Mouse (Mus musculus) neural tube, embryonic 12.5 days (tissue): ENCODE measurements around the gene Hsd11b2. TPM values are rescaled to one million over a fixed set of nuclear protein-coding genes. Genes with fewer than 3 reads are reported as not detected.

Experiments used
- ATAC-seq: fragments of 200-750 bp; cut with Nextera tagmentation; 2 replicates; pipeline ENCODE4 v1.8.0; 2017; ENCODE audit warnings: low read depth, mild to moderate bottlenecking, moderate TSS enrichment, moderate library complexity; ENCODE audit not compliant: low FRiP score
- H3K27ac ChIP-seq: fragments of 300-500 bp; sonication (generic); 2 replicates; pipeline ENCODE4 v1.5.1; 2016
- H3K27me3 ChIP-seq: fragments of 300-500 bp; sonication (generic); replicated peaks from 2 replicates; pipeline ENCODE4 v1.6.1; 2016; ENCODE audit warnings: mild to moderate bottlenecking
- H3K36me3 ChIP-seq: fragments of 300-500 bp; sonication (generic); 2 replicates; pipeline ENCODE4 v1.6.1; 2016; ENCODE audit warnings: mild to moderate bottlenecking
- H3K4me1 ChIP-seq: fragments of 300-500 bp; sonication (generic); 2 replicates; pipeline ENCODE4 v1.6.1; 2016
- H3K4me2 ChIP-seq: fragments of 300-500 bp; sonication (generic); replicated peaks from 2 replicates; pipeline ENCODE4 v1.6.1; 2016; ENCODE audit warnings: mild to moderate bottlenecking
- H3K4me3 ChIP-seq: fragments of 300-500 bp; sonication (generic); 2 replicates; pipeline ENCODE4 v1.5.1; 2016
- H3K9ac ChIP-seq: fragments of 300-500 bp; sonication (generic); 2 replicates; pipeline ENCODE4 v1.6.1; 2016; ENCODE audit warnings: mild to moderate bottlenecking
- H3K9me3 ChIP-seq: fragments of 300-500 bp; sonication (generic); 2 replicates; pipeline ENCODE4 v1.6.1; 2016; ENCODE audit warnings: mild to moderate bottlenecking
- WGBS: fragments of 180-500 bp; shearing (Covaris S2); methylation state at CpG from one replicate; pipeline ENCODE4 v1.1.7; 2016; 5-methylcytosine and 5-hydroxymethylcytosine counted together
- polyA plus RNA-seq: library from polyadenylated mRNA; unstranded; fragments of >200 nt; fragmentation: Nextera tagmentation; extraction: Ambion mirVana; gene quantifications from 2 replicates; pipeline ENCODE4 v1.2.1, GENCODE M21; 2016

Gene Hsd11b2
- polyA plus RNA-seq, 1 experiment from 2014 or later, result 23.8 TPM

DNA sequence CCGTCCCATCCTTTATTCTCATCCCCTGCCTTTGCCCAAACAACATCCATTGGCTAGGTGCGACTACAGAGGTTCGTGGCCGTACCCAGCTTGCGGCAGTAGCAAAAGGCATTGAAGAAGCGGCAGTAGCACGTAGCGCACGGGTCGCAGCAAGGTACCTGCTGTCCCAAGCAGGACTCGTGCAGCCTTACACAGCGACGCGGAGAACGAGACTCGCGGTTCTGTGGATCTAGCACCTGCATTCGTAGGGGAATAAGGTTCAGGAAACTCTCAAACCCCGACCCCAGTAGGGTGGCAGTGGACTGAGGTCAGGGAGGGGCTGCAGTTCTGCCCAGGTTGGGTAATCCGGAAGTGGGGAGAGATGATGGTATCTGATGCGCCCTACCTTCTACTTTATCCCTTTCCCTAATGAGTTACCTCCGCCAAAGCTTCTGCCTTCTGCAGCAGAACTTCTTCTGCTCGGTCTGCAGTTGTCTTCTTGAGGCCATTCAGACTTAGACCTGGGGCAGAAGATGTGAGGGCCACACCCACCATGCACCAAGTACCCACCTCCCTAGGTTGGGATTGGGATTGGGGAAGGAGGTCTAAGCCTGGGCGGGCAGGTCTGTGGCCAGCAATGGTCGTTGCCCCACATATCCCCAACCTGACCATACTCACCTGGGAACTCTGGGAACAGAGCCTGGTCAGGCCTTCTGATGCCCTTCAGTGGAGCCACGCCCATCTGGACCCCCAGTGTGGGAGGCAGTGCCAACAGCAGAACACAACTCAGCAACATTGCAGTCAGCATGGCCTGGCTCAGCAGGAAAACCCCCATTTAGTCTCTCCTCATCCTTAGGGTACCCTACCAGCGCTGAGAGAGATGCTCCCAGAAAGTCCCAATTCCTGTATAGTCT lies 48.4 kb downstream of the Hsd11b2 start:
- Histone ChIP-seq H3K9ac (peak overlapping the region; percentile 41), H3K27me3 (no peaks in the 10 kb centered on the region), H3K27ac (no peak overlapping the region), H3K4me3 (peak overlapping the region; percentile 81), H3K4me2 (peak overlapping the region; percentile 87), H3K9me3 (no peaks in the 10 kb centered on the region), H3K4me1 (peaks cover 26% of the 10 kb centered on the region), H3K36me3 (no peaks in the 10 kb centered on the region)
- WGBS, result 29% methylated on average over 27 of the region's 27 CpGs
- 0 out of 2 replicates have a peak, but pooled peaks have one; percentile 5 for ATAC-seq

DNA sequence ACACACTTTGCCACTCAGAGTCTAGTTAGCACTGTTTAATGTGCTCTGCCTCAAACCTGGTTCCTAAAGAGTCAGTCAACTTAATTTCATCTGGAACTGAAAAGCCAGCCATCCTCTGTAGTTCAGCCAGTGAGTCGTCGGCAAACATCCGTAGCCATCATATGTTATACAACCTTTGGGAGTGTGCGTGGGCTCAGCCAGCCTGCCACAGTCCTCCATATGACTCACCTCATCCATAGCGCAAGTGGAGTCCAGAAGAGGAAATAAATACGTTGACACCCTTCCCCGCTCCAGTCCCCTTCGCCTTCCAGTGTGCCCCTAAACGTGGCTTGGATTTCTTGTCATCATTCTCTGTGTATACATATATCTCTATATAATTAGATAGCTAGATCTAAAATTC lies 53.3 kb downstream of the Hsd11b2 start:
- Histone ChIP-seq H3K4me1 (peaks cover 7% of the 10 kb centered on the region), H3K27me3 (no peaks in the 10 kb centered on the region), H3K4me3 (no peak overlapping the region), H3K4me2 (no peak overlapping the region), H3K9ac (no peak overlapping the region), H3K27ac (no peak overlapping the region), H3K36me3 (no peaks in the 10 kb centered on the region), H3K9me3 (no peaks in the 10 kb centered on the region)
- 93% methylated on average over 9 of the region's 9 CpGs for WGBS
- ATAC-seq, result no peak

DNA sequence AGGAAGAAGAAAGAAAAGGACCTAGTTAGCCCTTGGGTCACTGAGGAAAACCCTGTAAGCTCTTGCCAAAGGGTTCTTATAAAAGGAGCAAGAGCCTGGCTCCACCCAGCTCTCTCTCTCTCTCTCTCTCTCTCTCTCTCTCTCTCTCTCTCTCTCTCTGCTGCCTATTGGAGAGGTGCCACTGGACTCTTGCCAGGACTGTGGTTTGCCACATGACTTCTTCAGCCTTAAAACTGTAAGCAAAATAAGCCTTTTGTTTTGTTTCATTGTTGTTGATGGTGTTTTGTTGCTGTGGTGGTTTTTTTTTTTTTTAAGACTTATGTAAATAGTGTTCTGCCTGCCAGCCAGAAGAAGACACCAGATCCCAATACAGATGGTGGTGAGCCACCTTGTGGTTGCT lies 54.9 kb downstream of the Hsd11b2 start:
- H3K9ac ChIP-seq, result no peak overlapping the region
- no peaks in the 10 kb centered on the region for H3K27me3 ChIP-seq
- H3K27ac ChIP-seq, result no peak overlapping the region
- no peak for ATAC-seq
- H3K36me3 ChIP-seq, result no peaks in the 10 kb centered on the region
- no peak overlapping the region for H3K4me2 ChIP-seq
- H3K4me3 ChIP-seq, result no peak overlapping the region
- no peaks in the 10 kb centered on the region for H3K9me3 ChIP-seq
- no peaks in the 10 kb centered on the region for H3K4me1 ChIP-seq

Other genes with a start within 250 kb of the Hsd11b2 start
- 0.19 and 0.20 TPM in 2 replicates for gene Hsf4, start 249.0 kb upstream of the Hsd11b2 start, polyA plus RNA-seq
- gene Nol3, start 242.6 kb upstream of the Hsd11b2 start, polyA plus RNA-seq, result 3.5 and 4.3 TPM in 2 replicates
- 70.6 and 78.4 TPM in 2 replicates for gene 4931428F04Rik, start 228.9 kb upstream of the Hsd11b2 start, polyA plus RNA-seq
- 15.9 and 16.3 TPM in 2 replicates for gene Exoc3l, start 222.7 kb upstream of the Hsd11b2 start, polyA plus RNA-seq
- gene E2f4, start 221.1 kb upstream of the Hsd11b2 start, polyA plus RNA-seq, result 66.0 and 75.6 TPM in 2 replicates
- gene Elmo3, start 213.2 kb upstream of the Hsd11b2 start, polyA plus RNA-seq, result 1.5 and 2.2 TPM in 2 replicates
- gene Lrrc29, start 192.5 kb upstream of the Hsd11b2 start, polyA plus RNA-seq, result 1.2 and 1.3 TPM in 2 replicates
- 112 and 113 TPM in 2 replicates for gene Tmem208, start 192.4 kb upstream of the Hsd11b2 start, polyA plus RNA-seq
- 0.92 and 0.98 TPM in 2 replicates for gene Fhod1, start 170.8 kb upstream of the Hsd11b2 start, polyA plus RNA-seq
- 4.4 and 4.5 TPM in 2 replicates for gene Slc9a5, start 169.9 kb upstream of the Hsd11b2 start, polyA plus RNA-seq
- gene Plekhg4, start 145.5 kb upstream of the Hsd11b2 start, polyA plus RNA-seq, result 0.35 and 0.75 TPM in 2 replicates
- gene Kctd19, start 105.3 kb upstream of the Hsd11b2 start, polyA plus RNA-seq, result not detected in 2 replicates
- 1.6 and 1.8 TPM in 2 replicates for gene Lrrc36, start 105.2 kb upstream of the Hsd11b2 start, polyA plus RNA-seq
- gene Tppp3, start 47.2 kb upstream of the Hsd11b2 start, polyA plus RNA-seq, result 242 and 246 TPM in 2 replicates
- gene Zdhhc1, start 21.9 kb upstream of the Hsd11b2 start, polyA plus RNA-seq, result 29.0 and 30.7 TPM in 2 replicates
- gene Atp6v0d1, start 47.3 kb downstream of the Hsd11b2 start, polyA plus RNA-seq, result 142 and 143 TPM in 2 replicates
- gene Ripor1, start 86.5 kb downstream of the Hsd11b2 start, polyA plus RNA-seq, result 21.3 and 22.1 TPM in 2 replicates
- 120 and 127 TPM in 2 replicates for gene Ctcf, start 117.8 kb downstream of the Hsd11b2 start, polyA plus RNA-seq
- 1.5 and 2.0 TPM in 2 replicates for gene Agrp, start 118.6 kb downstream of the Hsd11b2 start, polyA plus RNA-seq
- 12.4 and 13.8 TPM in 2 replicates for gene Carmil2, start 167.5 kb downstream of the Hsd11b2 start, polyA plus RNA-seq
- gene Acd, start 182.3 kb downstream of the Hsd11b2 start, polyA plus RNA-seq, result 84.1 and 90.7 TPM in 2 replicates
- gene Pard6a, start 182.4 kb downstream of the Hsd11b2 start, polyA plus RNA-seq, result 31.9 and 38.5 TPM in 2 replicates
- gene 4933405L10Rik, start 188.9 kb downstream of the Hsd11b2 start, polyA plus RNA-seq, result not detected in 2 replicates
- gene Enkd1, start 189.5 kb downstream of the Hsd11b2 start, polyA plus RNA-seq, result 19.4 and 20.3 TPM in 2 replicates
- 63.1 and 64.6 TPM in 2 replicates for gene Gfod2, start 239.9 kb downstream of the Hsd11b2 start, polyA plus RNA-seq